Mouse (Mus musculus): ENCODE data around the gene Hspbap1.

GRCm38 (mm10) chr16:35753926-35754325, 16.2 kb upstream of the Hspbap1 start:
- TF ChIP-seq CTCF (conservative IDR thresholded peaks at IDR 0.05 in 1 of 2, IDR thresholded peaks at IDR 0.05 in 1 of 2; ENCODE audit: low read depth in 2 of 2, low read length in 2 of 2) (no peak), JUN (IDR thresholded peaks at IDR 0.05; ENCODE audit: insufficient read depth, low read depth, low read length) (no peak), POLR2A (IDR thresholded peaks at IDR 0.05; ENCODE audit: low read depth, low read length) (no peak), CHD1 (IDR thresholded peaks at IDR 0.05; ENCODE audit: low read depth, low read length) (no peak), USF2 (conservative IDR thresholded peaks at IDR 0.05; ENCODE audit: low read depth, low read length) (no peak), USF1 (IDR thresholded peaks at IDR 0.05; ENCODE audit: low read depth, low read length) (no peak), MAX (IDR thresholded peaks at IDR 0.05; ENCODE audit: low read length) (no peak), MEF2A (IDR thresholded peaks at IDR 0.05; ENCODE audit: borderline replicate concordance, low read depth, low read length) (no peak), ZNF384 (IDR thresholded peaks at IDR 0.05; ENCODE audit: low read depth, low read length) (no peak), JUND (conservative IDR thresholded peaks at IDR 0.05; ENCODE audit: low read depth, low read length) (no peak), ZMIZ1 (IDR thresholded peaks at IDR 0.05; ENCODE audit: low read depth, low read length) (no peak), ELF1 (IDR thresholded peaks at IDR 0.05; ENCODE audit: low read depth, low read length) (no peak), BHLHE40 (IDR thresholded peaks at IDR 0.05; ENCODE audit: low read depth, low read length) (no peak), EP300 (IDR thresholded peaks at IDR 0.05; ENCODE audit: low read length) (no peak)

All from CH12.LX (cell line).